Mouse (Mus musculus) liver, adult 2 months (tissue): Measurements from ENCODE around the gene Ankrd13d.

Experiments
- CTCF ChIP-seq: fragments of 200-500 bp; IDR thresholded peaks from 2 replicates; pipeline ENCODE4 v1.5.1; 2011; ENCODE audit warnings: low read depth, low read length, control low read depth
- POLR2A ChIP-seq: fragments of 200-500 bp; IDR thresholded peaks from 2 replicates; pipeline ENCODE4 v1.6.1; 2011; ENCODE audit warnings: low read length, control low read depth; ENCODE audit not compliant: insufficient read depth; ENCODE audit errors: extremely low read depth

DNA sequence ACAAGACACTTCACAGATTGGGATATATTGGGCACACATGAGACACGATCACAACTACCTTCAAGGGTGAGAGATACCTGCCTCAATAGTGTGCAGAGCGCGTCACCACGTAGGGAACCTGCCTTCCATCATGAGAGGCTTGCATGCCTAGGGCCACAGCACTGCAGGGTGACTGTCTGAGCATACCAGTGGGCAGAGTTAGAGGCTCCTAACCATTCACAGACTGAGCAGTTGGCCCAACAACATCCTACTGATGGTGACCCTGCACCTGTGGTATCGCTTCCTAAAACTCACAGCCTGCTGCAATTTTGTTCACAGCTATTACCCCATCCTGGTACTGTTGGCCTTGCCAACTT lies 20.7 kb upstream of the Ankrd13d start:
- TF ChIP-seq POLR2A (no peak), CTCF (no peak)
